Mouse (Mus musculus): ENCODE data around the gene Bri3.
"Not testable (repeated sequence)": the region's sequence is repeated elsewhere in the genome, so short reads cannot be mapped to it uniquely, and the experiment has no call there.

The Bri3 gene

DNA sequence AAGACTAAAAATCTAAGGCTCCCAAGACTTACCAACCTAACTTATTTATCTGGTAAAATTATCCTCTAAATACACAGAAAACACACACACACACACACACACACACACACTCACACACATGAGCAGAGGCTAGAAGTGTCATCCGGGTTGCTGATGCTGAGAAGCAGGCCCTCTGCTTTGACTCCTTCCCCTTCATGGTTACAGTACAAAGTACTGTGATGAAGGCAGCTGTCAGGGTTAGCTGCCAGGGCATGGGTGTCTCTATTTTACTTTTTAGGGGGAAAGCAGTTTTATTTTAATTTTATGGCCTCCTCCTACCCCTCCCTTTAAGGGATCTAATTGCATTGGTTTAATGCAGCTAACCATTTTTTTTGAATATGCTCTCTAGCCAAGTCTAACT is 51.1 kb downstream of the Bri3 start:
- no peak for DNase-seq (ENCODE audit: low spot score)

DNA sequence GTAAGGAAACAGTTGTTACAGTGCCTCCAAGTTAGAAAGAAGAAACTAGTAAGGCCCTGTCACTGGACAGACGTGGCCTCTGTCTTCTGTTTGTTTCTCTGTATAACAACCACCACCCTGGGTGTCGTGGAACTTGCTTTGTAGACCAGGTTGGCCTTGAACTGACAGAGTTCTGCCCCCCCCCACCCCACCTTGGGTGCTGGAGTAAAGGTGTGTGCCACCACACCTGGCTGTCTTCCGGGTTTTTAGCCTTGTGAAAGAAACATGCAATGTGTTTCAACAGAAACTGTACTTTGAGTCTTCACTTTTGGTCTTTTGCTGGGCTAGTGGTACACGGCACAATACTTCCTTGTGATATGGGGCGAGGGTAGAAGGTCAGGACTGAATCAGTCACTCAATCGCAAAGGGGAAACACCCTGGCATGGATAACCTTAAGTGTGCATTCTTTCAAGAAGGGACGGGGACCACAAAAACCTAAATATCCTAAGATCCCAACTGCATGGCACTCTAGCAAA is 51.9 kb downstream of the Bri3 start:
- DNase-seq (ENCODE audit: low spot score) = no peak

DNA sequence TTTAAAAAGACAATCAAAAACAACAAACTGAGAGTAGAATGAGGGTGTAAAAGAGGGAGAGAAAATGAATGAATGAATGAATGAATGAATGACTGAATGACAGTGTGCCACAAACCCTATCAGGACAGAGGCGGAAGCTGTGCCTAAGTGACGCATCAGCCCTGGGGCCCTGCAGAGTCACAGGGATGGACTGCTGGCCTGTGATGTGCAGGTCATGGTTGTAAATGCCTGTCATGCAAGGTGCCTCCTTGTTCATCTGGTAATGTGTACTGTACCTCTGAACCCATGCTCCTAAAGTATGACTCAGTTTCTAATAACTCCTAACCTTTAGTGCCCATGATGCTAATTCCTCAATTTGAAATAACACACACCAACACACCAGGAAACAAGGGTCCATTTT is 58.8 kb downstream of the Bri3 start:
- no peak for DNase-seq (ENCODE audit: low spot score)

DNA sequence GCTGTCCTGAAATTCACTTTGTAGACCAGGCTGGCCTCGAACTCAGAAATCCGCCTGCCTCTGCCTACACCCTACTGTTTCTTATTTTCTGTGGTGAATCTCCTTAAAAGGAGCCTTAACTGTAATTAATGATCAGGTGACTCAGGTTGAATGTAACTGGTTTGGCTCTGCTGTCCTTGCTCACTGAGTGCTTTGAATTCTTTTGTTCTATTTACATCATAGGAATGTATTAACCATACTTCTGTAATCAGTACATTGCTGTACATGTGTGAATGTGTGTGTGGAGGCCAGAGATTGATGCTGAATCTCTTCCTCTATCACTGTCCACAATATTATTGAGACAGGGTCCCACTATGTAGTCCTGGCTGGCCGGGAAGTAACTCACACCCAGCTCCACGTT is 64.7 kb downstream of the Bri3 start:
- DNase-seq (ENCODE audit: low spot score) = no peak

DNA sequence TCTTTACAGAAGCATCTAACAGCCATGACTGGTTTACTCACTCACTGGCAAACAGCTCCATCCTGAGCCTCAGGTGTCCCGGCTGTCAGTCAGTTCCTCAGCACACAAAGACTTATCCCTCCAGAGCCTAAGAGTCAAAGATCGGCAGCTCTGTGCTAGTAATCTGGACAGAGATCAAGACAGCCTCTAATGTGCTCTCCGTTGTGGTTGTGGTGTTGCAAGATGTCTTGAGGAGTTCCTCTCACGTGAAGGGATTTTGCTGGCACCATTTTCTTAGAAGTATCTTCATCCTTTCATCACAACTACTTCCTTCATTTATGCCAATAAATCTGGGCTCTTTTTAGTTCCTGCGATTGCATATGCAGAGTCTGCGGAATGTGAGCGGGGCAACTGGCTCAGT is 67.9 kb downstream of the Bri3 start:
- no peak for DNase-seq (ENCODE audit: low spot score)

DNA sequence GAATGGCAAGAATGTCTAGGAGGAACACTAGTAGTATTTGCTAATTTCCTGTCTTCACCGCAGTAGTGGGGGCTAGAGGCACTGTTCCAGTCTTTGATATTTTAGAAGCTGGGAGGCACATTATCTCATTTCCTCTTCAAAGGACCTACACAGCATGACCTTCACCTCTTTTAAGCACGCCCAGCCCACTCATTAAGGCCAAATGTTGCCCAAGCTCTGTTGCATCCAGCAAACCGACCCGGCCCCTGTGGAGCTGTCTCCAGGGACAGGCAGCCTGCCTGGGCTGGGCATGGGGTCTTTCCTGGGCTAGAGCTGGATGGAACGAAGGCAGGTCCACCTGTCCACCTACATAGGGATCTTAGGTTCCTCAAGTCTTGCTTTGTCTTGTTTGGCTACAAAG is 69.1 kb downstream of the Bri3 start:
- no peak for DNase-seq (ENCODE audit: low spot score)

DNA sequence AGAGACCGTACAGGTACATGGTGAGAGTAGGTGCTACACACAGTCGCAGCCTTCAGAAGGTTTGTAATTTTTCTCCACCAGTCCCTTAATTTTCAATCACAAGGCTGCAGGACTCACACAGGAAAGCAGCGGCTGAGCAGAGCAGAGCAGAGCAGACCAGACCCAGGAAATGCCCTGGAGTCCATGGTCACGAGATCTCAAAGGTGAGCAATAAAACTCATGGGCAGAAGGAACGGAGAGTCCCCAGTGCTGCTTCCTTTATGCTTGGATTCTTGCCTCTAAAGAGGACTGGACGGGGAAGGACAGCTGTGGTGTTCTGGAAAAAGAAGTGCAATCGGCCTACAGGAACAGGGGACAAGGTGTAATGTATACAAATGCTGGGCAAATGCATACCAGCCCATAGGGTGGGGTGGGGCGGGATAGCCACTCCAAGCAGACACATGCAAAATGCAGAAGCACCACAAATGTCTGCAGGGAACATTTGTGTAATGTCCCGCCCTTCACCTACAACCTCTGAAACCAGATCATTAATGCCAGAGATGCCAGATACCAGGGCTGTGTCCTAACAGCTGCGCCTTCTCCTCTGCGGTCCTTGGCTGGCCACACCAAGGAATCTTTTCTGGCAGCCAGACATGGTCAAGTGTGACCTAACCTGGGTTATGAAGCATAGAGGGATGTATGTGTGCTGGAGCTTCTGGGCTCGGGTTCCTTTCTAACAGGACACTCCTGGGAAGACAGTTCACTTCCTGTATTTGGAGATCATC is 70.7 kb downstream of the Bri3 start:
- DNase-seq (ENCODE audit: low spot score) = no peak

DNA sequence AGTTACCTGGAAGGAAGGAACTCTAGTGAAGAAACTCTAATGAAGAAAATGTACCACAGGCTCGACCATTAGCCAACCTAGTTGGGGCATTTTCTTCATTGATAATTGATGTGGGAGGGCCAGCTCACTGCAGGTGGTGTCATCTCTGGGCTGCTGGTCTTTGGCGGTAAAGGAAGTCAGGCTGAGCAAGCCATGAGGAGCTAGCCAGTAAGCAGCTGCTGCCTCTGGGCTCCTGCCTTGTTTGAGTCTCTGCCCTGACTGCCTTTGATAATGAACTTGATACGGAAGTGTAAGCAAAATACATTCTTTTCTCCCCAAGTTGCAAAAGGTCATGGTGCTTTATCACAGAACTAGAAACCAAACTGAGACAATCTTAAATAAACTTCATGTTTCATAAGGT is 72.2 kb downstream of the Bri3 start:
- no peak for DNase-seq (ENCODE audit: low spot score)

DNA sequence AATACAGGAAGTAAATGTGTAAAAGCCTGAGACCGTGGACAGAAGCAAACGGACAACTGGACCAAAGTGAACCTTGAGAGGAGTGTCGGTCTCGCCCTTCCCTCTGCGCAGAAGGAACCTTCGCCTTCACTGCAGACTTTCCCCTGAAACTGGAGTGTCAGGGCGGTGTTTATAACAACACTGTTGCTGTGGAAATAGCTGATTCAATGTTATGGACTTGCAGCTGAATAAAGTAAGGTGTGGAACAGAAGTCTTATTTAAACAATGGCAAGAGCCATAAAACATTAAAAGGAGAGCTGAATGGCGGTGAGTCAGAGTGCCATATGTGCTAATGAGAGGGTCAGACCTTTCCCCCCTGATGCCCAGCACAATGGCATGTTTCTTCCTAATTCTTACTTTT is 73.2 kb downstream of the Bri3 start:
- DNase-seq (ENCODE audit: low spot score) = no peak

DNA sequence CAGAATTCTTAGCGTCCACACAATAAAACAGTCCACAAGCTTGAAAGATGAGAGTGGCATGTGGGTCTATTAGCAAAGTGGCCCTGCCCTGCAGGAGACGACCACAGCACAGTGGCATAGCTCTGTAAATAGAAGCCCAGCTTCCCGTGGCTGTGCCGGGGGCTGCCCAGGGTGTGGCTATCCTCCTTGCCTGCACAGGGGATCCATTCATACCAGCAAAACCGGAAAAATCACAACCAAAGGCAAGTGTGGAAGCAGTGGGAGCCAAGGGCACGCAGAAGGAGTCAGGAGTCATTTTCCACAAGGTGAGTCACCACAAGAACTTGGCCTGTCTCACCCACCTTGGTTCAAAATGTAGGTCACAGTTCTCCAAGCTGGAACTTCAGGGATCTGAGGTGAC is 74.0 kb downstream of the Bri3 start:
- DNase-seq (ENCODE audit: low spot score) = no peak

DNA sequence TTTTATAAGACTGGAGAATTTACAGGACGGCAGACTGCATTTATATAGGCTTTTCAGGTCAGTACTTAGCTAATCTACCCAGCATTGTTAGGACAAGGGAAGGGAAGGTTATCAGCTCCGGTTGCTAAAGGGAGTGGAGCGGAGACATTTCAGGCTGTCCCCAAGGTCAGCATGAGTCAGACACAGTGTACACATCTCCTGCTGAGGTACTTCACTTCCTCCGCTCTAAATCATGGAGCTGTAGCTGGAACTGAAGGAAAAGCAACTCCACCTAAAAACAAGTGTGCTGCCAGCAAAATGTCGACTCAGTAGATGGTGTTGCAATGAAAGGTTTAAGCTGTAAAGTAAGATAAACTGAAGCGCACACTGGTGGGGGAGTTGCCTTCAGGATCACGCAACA is 77.4 kb downstream of the Bri3 start:
- no peak for DNase-seq (ENCODE audit: low spot score)

DNA sequence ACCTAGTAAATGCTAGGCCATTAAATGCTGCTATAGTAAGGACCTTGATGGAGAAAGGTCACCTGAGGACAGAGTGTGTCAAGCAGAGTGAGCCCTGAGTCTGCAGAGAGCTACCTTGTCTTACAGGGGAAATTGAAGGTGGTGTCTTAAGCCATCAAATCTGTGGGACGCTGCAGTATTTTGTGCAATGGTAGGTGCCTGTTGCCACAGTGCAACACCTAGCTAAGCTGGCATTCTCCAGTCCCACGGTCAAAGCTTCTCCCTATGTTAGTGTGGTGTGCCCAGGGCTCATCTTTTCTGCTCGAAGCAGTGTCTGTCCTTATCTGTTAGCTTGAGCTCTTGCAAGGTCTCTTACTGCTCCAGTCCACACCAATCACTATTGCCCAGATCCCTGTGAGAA is 78.5 kb downstream of the Bri3 start:
- no peak for DNase-seq (ENCODE audit: low spot score)

DNA sequence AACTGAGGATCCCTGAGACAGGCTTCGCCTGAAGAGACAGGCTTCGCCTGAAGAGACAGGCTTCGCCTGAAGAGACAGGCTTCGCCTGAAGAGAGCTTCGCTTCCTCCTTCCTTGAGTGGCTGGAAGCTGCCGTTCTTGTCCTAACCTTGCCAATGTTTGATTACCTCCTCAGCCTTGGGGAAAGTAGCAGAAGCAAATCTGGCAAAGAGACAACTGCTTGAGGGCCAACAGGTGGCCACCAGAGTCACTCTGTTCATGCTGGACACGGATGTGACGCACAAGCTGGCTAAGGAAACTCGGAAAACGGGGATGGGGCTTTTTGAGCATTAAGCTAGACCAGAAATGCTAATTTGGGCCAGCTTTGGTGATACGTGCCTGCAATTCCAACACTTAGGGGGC is 89.8 kb downstream of the Bri3 start:
- DNase-seq (ENCODE audit: low spot score) = no peak

DNA sequence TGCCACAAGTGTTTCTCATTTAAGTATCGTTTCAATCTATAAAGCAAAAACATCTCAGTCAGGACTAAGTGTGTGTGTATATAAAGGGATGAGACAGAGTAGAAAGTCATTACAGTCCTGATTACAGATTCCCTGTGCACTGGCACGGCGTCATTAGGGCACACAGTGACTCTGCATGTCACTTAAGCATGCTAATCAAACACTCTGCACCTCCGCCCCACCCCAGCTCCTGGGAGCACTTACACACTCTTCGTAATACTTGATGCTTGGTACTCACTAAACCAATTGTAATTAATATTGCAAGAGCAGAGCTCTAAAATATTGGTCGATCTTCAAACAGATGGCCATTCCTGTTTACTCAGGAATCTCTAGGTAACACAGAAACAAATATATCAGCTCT is 91.1 kb downstream of the Bri3 start:
- not testable (repeated sequence) for DNase-seq (ENCODE audit: low spot score)

DNA sequence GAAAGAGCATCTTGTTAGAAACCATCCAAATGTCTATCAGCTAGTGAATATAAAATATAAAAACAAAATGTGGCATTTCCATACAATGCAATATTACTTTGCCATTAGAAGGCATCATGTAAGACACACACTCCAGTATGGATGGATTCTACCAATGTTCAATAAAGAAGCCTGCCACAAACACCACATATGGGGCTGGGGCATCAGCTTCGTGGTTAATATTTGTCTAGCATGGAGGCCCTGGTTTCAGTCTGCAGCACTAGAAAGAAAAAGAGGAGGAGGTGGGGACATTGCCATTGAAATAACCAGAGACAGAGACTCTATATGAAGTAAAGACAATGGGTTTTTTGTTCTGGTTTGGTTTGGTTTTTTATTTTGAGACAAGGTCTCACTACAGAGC is 94.5 kb downstream of the Bri3 start:
- no peak for DNase-seq (ENCODE audit: low spot score)

DNA sequence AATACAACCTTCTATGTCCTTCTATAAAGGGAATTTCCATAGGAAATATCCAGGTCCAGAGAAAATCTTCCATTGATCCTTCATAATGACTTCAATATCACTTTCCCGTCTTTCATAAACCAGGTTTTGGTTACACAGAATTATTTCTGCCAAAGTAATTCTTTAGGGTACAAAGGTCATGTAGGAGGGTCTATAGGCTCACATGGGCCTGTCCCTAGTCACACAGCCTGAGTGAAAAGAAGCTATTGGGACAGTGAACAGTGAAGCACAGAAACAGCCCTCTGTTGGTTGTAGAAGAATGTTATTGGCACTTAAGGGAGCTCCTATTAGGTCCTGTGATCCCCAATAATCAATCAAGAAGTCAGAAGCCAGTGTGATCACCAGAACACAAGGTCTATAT is 96.8 kb downstream of the Bri3 start:
- DNase-seq (ENCODE audit: low spot score) = no peak

DNA sequence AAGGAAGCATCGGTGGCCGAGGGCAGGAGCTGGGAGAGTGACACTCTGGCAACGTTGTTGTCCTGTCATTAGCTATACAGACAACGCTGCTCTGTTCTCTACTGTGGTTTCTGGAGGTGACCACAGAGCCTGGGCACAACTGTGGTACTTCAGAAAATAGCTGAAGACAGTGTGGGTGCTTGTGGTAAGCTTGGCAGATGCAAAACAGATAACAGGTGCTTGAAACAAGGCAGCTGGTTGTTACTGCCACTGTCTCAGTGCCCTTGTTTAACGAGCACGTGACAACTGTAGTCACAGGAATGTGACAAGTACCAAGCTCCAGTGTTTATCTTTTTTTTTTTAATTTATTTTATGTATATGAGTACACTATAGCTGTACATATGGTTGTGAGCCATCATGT is 100.4 kb downstream of the Bri3 start:
- DNase-seq (ENCODE audit: low spot score) = no peak

DNA sequence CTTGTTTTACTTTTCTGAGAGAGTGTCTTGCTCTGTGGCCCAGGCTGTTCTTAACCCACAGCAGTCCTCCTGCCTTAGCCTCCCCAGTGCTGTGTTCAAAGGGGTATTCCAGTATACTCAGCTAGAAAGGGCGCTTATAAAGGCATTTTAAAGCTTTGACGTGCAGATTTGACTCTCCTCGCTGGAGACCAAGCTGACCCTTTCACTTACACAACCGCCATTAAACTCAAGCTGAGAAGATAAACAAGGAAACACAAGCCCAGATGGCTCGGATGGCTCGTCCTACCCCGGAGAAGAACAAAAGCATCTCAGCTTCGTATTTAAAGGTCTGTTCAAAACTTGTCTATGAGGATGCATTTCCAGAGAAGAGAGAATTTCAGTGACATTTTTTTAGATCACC is 106.9 kb downstream of the Bri3 start:
- no peak for DNase-seq (ENCODE audit: low spot score)

DNA sequence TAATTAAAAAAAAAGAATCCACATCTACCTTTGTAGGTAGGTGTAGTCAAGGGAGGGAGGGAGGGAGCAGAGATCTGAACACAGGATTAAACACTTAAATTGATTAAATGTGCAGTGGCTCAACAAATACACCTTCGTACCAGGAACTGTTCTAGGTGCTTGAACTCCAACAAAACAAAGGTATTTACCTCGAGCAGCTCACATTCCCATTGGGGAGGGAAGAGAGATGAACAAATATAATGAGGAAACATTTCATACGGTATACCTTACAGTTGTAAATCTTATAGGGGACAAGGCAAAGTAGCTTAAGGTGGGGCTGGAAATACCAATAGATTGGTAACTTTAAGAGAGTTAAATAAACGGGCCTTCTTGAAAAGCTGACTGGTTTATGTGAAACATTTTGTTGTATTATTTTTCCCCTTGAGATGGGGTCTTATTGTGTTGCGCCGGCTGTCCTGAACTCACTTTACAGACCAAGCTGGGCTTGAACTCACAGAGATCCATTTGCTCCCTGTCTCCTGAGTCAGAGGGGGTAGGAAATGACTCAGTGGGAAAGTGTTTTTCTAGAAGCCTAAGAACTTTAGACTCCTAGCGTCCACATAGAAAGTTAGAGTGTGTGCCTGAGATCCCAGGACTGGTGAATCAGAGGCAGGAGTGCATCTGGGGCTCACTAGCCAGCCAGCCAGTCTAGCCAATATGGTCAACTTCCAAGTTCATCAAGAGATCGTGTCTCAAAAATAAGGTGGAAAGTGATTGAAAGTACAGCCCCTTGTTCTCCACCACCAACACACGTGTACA is 108.2 kb downstream of the Bri3 start:
- DNase-seq (ENCODE audit: low spot score) = no peak

DNA sequence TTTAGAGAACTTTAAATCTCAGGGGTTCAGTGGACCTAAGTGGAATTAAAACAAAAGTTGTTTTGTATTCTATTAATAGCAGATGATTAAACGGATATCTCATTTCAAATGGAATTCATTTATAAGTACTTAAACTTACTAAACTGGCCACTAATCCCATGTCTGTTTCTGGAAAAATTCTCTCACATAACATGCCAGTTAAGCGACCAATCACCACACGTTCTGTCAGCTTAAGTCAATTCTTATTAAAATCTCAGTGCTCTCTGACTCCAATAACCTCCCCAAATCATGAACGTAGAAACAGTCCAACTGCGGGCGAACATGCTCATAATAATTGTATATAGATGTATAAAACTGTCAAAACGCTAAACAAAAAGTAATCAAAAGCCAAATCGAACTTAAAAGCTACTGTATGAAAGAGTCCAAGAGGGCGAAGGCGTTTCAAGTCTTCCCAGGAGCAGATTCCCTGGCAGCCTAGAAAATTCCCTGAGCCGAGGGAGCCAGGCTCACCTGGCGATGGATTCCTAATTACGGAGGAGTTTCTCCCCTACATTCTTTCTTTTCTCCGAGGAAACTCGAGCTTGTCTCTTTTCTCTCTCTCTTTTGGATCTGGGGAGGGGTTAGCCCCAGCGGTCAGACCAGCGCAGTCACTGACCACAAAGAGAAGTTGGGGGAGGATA is 112.7 kb downstream of the Bri3 start:
- no peak for DNase-seq (ENCODE audit: low spot score)

DNA sequence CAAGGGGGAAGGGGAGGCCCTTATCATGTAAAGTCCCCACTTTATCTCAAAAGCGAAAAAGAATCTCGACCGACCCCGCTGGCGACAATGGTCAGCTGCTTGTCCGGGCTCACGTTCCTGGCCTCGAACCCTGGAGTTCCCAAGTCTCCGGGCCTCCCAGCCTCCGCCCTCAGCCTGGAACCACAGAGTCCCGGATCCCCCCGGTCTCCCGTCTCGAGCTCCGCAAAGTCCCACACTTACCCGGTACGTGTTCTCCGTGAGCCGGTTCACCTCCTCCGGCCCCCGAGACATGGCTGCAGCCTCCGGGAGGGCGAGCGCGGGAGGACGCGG is 113.3 kb downstream of the Bri3 start:
- DNase-seq (ENCODE audit: low spot score) = no peak

DNA sequence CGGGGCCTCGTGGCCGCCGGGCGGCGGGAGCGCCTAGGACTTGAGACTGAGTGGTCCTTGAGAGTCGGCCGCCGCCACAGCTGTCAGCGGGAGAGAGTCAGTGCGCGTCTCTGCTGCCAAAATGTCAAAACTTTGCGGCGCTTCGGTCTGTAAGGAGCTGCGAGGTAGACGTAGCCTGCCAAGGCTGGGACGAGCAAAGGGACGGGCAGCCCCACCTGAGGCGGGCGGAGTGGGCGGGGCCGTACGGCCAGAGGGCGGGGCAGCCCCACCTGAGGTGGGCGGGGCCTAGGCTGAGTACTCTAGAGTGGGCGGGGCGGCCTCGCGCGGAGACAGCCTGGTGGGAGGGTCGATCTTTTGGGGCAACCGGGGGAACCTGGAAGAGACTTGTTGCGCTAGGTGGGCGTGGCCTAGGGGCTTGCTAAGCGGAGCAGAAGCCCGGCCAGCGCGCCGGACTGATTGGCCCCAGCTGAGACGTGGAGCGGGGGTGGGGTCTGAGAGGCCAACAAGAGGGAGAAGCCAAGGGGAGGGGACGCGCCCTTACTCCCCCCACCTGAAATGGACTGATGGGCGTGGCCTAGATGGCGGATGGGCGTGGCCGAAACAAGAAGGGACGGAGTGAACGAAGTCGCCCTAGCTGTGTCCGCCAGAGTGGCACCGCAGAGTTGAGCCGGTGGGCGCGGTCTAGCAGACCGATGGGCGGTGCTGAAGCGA is 113.8 kb downstream of the Bri3 start, which contains the start of gene Baiap2l1:
Gene Baiap2l1 (minus strand): TSS at position 232 of the 711 bp plus-strand sequence.
- DNase-seq (ENCODE audit: low spot score) = peak; percentile 92

DNA sequence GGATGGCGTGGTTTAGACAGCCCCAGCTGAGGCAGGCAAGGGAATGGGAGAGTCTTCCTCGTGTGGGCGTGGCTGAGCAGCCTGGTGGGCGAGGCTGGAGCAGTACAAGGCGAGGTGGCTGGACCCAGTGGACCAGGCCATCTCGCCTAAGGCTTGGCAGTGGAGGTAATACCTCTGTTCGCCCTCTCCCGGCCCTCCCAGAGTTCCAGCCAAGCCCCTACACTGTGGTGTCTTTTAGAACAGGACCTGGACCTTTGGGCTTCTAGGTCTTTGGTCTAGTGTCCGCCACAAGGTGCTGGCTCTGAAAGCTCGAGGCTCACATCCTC is 114.3 kb downstream of the Bri3 start:
- DNase-seq (ENCODE audit: low spot score) = no peak
